Mouse (Mus musculus): Measurements from ENCODE around the gene Samd14. TPM values are rescaled to one million over a fixed set of nuclear protein-coding genes. Genes with fewer than 3 reads are reported as not detected.
A peak's percentile ranks its signal among the peaks of the same experiment; 100 is the strongest.
"Not testable (repeated sequence)": the region's sequence is repeated elsewhere in the genome, so short reads cannot be mapped to it uniquely, and the experiment has no call there.

The Samd14 gene
- total RNA-seq, 2 experiments from 2014 or later, result 30.8 to 31.1 TPM

GRCm38 (mm10) chr11:95001058-95001457 lies 8.6 kb upstream of the Samd14 start:
- DNase-seq (ENCODE audit: low spot score in 2 of 2), result peak in 1 of 2 experiments; percentile 74
- intact Hi-C loops (cut with DNase I), result loop anchor here (2.0 kb wide), 1 partner anchor 22 kb away; no protein-coding TSS in a partner anchor

- intact Hi-C loops (cut with DNase I), result loop anchor here (2.0 kb wide), 1 partner anchor 23 kb away; no protein-coding TSS in a partner anchor
- DNase-seq (ENCODE audit: low spot score in 2 of 2), result no peak
Measured at GRCm38 (mm10) chr11:95001584-95002347, 7.9 kb upstream of the Samd14 start.

- peak in 1 of 2 experiments; percentile 62 for DNase-seq (ENCODE audit: low spot score in 2 of 2)
- intact Hi-C loops (cut with DNase I), result no loop called here
Measured at GRCm38 (mm10) chr11:95002705-95003104, 7.0 kb upstream of the Samd14 start.

GRCm38 (mm10) chr11:95004136-95004936 lies 5.3 kb upstream of the Samd14 start:
- intact Hi-C loops (cut with DNase I), result no loop called here
- no peak for DNase-seq (ENCODE audit: low spot score in 2 of 2)

GRCm38 (mm10) chr11:95004937-95005198 lies 4.8 kb upstream of the Samd14 start:
- DNase-seq (ENCODE audit: low spot score in 2 of 2), result no peak
- intact Hi-C loops (cut with DNase I), result no loop called here

- DNase-seq (ENCODE audit: low spot score in 2 of 2), result no peak
- intact Hi-C loops (cut with DNase I), result no loop called here
Measured at GRCm38 (mm10) chr11:95006038-95006437, 3.6 kb upstream of the Samd14 start.

- intact Hi-C loops (cut with DNase I), result no loop called here
- peak; percentile 69 to 76 for DNase-seq (ENCODE audit: low spot score in 2 of 2)
Measured at GRCm38 (mm10) chr11:95006525-95007219, 3.0 kb upstream of the Samd14 start.

GRCm38 (mm10) chr11:95007418-95007817 lies 2.3 kb upstream of the Samd14 start:
- no peak for DNase-seq (ENCODE audit: low spot score in 2 of 2)
- intact Hi-C loops (cut with DNase I), result no loop called here

- DNase-seq (ENCODE audit: low spot score in 2 of 2), result no peak
- intact Hi-C loops (cut with DNase I), result no loop called here
Measured at GRCm38 (mm10) chr11:95008661-95009628, 734 bp upstream of the Samd14 start.

- intact Hi-C loops (cut with DNase I), result no loop called here
- no peak for DNase-seq (ENCODE audit: low spot score in 2 of 2)
Measured at GRCm38 (mm10) chr11:95010141-95010739, 561 bp downstream of the Samd14 start.

- DNase-seq (ENCODE audit: low spot score in 2 of 2); intact Hi-C loops (cut with DNase I): not testable (repeated sequence)
Measured at GRCm38 (mm10) chr11:95010841-95011403, 1.2 kb downstream of the Samd14 start.

- intact Hi-C loops (cut with DNase I), result no loop called here
- DNase-seq (ENCODE audit: low spot score in 2 of 2), result no peak
Measured at GRCm38 (mm10) chr11:95011416-95011815, 1.7 kb downstream of the Samd14 start.

GRCm38 (mm10) chr11:95012075-95012474 lies 2.4 kb downstream of the Samd14 start:
- no peak for DNase-seq (ENCODE audit: low spot score in 2 of 2)
- intact Hi-C loops (cut with DNase I), result no loop called here

GRCm38 (mm10) chr11:95012487-95012886 lies 2.8 kb downstream of the Samd14 start:
- intact Hi-C loops (cut with DNase I), result no loop called here
- DNase-seq (ENCODE audit: low spot score in 2 of 2), result no peak

- no peak for DNase-seq (ENCODE audit: low spot score in 2 of 2)
- intact Hi-C loops (cut with DNase I), result no loop called here
Measured at GRCm38 (mm10) chr11:95015484-95015883, 5.8 kb downstream of the Samd14 start.

GRCm38 (mm10) chr11:95022237-95022992 lies 12.7 kb downstream of the Samd14 start:
- intact Hi-C loops (cut with DNase I), result no loop called here
- DNase-seq (ENCODE audit: low spot score in 2 of 2), result no peak

GRCm38 (mm10) chr11:95023481-95023880 lies 13.8 kb downstream of the Samd14 start:
- no peak for DNase-seq (ENCODE audit: low spot score in 2 of 2)
- intact Hi-C loops (cut with DNase I), result no loop called here

All from left cerebral cortex, postnatal 25 days (tissue).